Mouse (Mus musculus): Measurements from ENCODE around the gene Prr15l. TPM values are rescaled to one million over a fixed set of nuclear protein-coding genes. Genes with fewer than 3 reads are reported as not detected.

Prr15l gene
- not detected for total RNA-seq (2021)
- long read RNA-seq, result 0 reads

GRCm38 (mm10) chr11:96928088-96928487 lies at the start of gene Prr15l:
Gene Prr15l (plus strand): TSS chr11:96928104.
- DNase-seq (ENCODE audit: low spot score in 2 of 2), result no peak

GRCm38 (mm10) chr11:96878715-96879114 lies 49.2 kb upstream of the Prr15l start:
- no peak for DNase-seq (ENCODE audit: low spot score in 2 of 2)

GRCm38 (mm10) chr11:96879359-96879758 lies 48.5 kb upstream of the Prr15l start:
- no peak for DNase-seq (ENCODE audit: low spot score in 2 of 2)

GRCm38 (mm10) chr11:96880296-96880695 lies 47.6 kb upstream of the Prr15l start:
- no peak for DNase-seq (ENCODE audit: low spot score in 2 of 2)

- DNase-seq (ENCODE audit: low spot score in 2 of 2), result peak in 1 of 2 experiments; percentile 14
Observed at GRCm38 (mm10) chr11:96885901-96886340, 42.0 kb upstream of the Prr15l start.

GRCm38 (mm10) chr11:96886942-96887546 lies 40.9 kb upstream of the Prr15l start:
- no peak for DNase-seq (ENCODE audit: low spot score in 2 of 2)

GRCm38 (mm10) chr11:96891784-96892527 lies 35.9 kb upstream of the Prr15l start:
- DNase-seq (ENCODE audit: low spot score in 2 of 2), result no peak

- no peak for DNase-seq (ENCODE audit: low spot score in 2 of 2)
Observed at GRCm38 (mm10) chr11:96893203-96893842, 34.6 kb upstream of the Prr15l start.

GRCm38 (mm10) chr11:96895886-96896285 lies 32.0 kb upstream of the Prr15l start:
- no peak for DNase-seq (ENCODE audit: low spot score in 2 of 2)

- no peak for DNase-seq (ENCODE audit: low spot score in 2 of 2)
Observed at GRCm38 (mm10) chr11:96899449-96900306, 28.2 kb upstream of the Prr15l start.

GRCm38 (mm10) chr11:96901332-96901731 lies 26.6 kb upstream of the Prr15l start:
- DNase-seq (ENCODE audit: low spot score in 2 of 2), result no peak

GRCm38 (mm10) chr11:96902639-96903635 lies 25.0 kb upstream of the Prr15l start:
- DNase-seq (ENCODE audit: low spot score in 2 of 2), result no peak

GRCm38 (mm10) chr11:96906431-96907161 lies 21.3 kb upstream of the Prr15l start:
- no peak for DNase-seq (ENCODE audit: low spot score in 2 of 2)

GRCm38 (mm10) chr11:96908594-96908993 lies 19.3 kb upstream of the Prr15l start:
- no peak for DNase-seq (ENCODE audit: low spot score in 2 of 2)

- DNase-seq (ENCODE audit: low spot score in 2 of 2), result peak; percentile 80 to 93
Observed at GRCm38 (mm10) chr11:96910003-96910402, 17.9 kb upstream of the Prr15l start.

GRCm38 (mm10) chr11:96912682-96913081 lies 15.2 kb upstream of the Prr15l start:
- DNase-seq (ENCODE audit: low spot score in 2 of 2), result no peak

GRCm38 (mm10) chr11:96916044-96916884 lies 11.6 kb upstream of the Prr15l start, which contains the start of gene Cdk5rap3:
Gene Cdk5rap3 (minus strand): TSS chr11:96916496.
- peak; percentile 99 for DNase-seq (ENCODE audit: low spot score in 2 of 2)

GRCm38 (mm10) chr11:96916885-96917396 lies 11.0 kb upstream of the Prr15l start:
- DNase-seq (ENCODE audit: low spot score in 2 of 2), result no peak

Data from layer of hippocampus, adult 18-20 months (tissue).